Mouse (Mus musculus) liver, postnatal 0 days (tissue): ENCODE data around the gene Srp72.

Source experiments
- CTCF ChIP-seq: sonication (generic); IDR thresholded peaks from 2 replicates; pipeline ENCODE4 v1.5.1; 2016; ENCODE audit warnings: antibody characterized with exemption, low read depth
- EP300 ChIP-seq: IDR thresholded peaks from 2 replicates; pipeline ENCODE4 v1.6.1; 2016; ENCODE audit warnings: antibody characterized with exemption, low read depth, mild to moderate bottlenecking

- TF ChIP-seq CTCF (no peak), EP300 (no peak)
These were observed at the start of gene Srp72 for GRCm38 (mm10) chr5:76974554-76975285.
